Mouse (Mus musculus) cerebellum, adult 18-20 months (tissue): ENCODE measurements around the gene Lrrc39.

Experiments
- DNase-seq, 2 experiments: peaks; one replicate each; pipeline ENCODE4 v3.0.0; 2021

The Lrrc39 gene

DNA sequence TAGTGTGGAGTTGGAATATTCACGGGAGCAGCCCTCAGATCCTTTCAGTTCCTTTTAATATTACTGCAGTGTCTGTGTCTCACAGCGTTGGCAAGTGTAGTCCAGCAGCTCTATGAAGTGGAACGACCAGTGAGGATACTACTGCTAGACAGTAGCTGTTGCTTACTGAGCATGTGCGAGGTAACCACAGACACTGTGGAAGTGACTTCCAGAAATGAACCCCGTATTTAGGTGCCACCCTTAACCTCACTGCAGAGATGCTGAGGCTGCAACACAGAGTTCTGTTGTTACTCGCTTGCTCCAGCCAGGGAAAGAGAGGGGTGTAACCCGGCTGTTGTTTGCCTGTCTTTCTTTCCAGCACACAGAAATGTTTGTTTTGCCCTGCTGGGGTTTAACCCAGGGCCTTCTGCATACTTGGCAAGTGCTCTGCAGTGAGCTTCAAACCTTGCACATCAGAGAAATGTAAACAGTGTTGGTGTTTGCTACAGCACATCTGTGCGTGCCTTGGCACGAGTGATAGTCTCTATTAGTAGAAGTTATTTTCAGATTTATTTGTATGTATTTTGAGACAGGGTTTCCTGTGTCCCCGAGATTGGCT is 51.6 kb downstream of the Lrrc39 start, which contains the start of gene Trmt13:
Gene Trmt13 (minus strand): TSS at position 293 of the 598 bp plus-strand sequence.
- no peak for DNase-seq

GRCm38 (mm10) chr3:116615318-116616068 is 52.7 kb downstream of the Lrrc39 start:
- DNase-seq = no peak

DNA sequence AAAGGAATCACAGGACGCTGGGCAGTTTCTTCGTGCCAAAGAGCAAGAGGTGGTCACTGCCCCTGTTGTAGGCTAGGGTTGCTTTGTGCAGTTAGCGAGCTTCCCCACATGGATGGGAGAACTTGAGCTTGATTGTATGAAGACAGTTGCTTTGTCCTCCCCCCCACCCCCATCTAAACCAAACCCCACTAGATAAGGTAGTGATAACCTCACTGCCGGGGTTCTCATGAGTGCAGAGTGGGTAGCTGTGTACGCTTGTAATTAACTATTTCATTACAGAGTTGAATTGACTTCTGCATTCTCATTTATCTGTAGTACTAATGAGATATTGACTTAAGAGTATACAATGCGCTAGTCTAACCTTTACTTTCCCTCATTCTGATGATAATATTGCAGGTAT is 56.1 kb downstream of the Lrrc39 start:
- no peak for DNase-seq

DNA sequence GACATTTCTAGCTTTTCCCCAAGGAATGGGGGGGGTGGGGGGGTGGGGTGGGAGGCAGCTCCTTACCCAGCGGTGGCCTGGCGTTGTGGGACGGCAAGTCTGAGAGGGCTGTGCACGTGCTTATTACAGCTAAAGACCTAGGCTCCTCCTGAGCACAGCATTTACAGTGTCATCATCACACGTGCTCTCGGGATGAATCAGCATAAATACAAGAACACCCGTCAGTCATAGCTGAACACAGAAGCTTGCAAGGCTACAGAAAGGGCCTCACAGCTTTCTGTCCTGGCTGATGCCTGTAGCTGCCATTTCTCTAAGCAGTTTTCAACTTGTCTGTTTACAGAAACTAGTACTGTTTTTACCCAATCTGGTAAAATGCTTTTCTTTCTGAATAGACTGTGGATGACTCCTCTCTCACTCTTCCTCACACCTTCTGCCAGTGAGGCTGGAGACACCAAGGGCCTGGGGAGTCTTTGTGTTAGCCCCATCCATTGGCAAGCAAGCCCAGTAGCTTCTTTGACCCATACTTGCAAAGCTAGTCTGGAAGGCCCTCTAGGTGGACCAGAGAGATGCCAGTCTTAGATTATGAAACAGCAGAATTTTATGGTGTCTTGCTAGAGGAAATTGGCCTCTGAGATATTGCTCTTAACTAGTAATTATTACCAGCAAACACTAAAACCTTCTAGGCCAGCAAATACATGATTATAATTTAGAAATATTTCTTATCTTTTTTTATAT is 58.0 kb downstream of the Lrrc39 start:
- no peak for DNase-seq

GRCm38 (mm10) chr3:116622641-116623040 is 59.9 kb downstream of the Lrrc39 start:
- no peak for DNase-seq

DNA sequence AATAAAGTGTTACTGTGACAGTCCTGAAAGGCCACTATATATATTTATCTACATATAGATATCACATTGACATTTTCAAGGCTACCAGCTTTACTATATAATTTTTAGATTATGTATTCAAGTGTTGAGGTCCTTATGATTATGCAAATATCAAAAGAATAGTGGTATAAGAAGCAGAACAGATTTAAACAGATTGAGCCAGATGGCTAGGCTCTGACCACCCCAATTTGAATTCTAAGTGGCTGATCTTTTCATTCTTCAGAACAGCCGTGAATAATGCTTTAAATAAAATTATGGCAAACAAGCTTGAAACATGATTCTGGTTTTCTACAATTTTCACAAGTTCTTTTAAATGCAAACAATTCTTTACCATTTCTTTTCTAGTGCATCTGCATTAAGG is 68.7 kb downstream of the Lrrc39 start:
- DNase-seq = no peak
